Mouse (Mus musculus): ENCODE measurements at regions not wholly inside any gene's neighbourhood (a gene's known extent, or its start where the extent isn't known, plus 50 kb on each side); places are given as distances from the start of the nearest gene placed in this dataset.

GRCm38 (mm10) chr11:52551451-52551850 lies 155.2 kb downstream of the 9530068E07Rik start:
- Histone ChIP-seq H3K4me2 (ENCODE audit: low read length) (no peak overlapping the region), H3K27me3 (ENCODE audit: control insufficient read depth, insufficient read depth, low read length) (no peaks in the 10 kb centered on the region), H3K4me3 (ENCODE audit: control insufficient read depth in 1 of 2, insufficient read depth in 1 of 2, low read depth in 1 of 2, low read length in 2 of 2) (no peak overlapping the region), H3K27ac (replicated peaks in 1 of 2; ENCODE audit: control insufficient read depth in 1 of 2, insufficient read depth in 1 of 2, low read depth in 2 of 2, low read length in 2 of 2) (no peak overlapping the region), H3K36me3 (ENCODE audit: control insufficient read depth, insufficient read depth, low read length) (no peaks in the 10 kb centered on the region), H3K9me3 (ENCODE audit: control insufficient read depth, low read length) (no peaks in the 10 kb centered on the region), H3K9ac (ENCODE audit: low read length) (no peak overlapping the region), H3K4me1 (ENCODE audit: control insufficient read depth in 2 of 2, insufficient read depth in 2 of 2, low read length in 2 of 2) (peaks cover 0 to 2% of the 10 kb centered on the region in 2 experiments; a peak in 1 of 4 replicates)
- no peak for ATAC-seq (ENCODE audit: insufficient number of reproducible peaks, insufficient read depth, low FRiP score, low read depth)
- 71% methylated on average over 5 of the region's 5 CpGs for WGBS

DNA sequence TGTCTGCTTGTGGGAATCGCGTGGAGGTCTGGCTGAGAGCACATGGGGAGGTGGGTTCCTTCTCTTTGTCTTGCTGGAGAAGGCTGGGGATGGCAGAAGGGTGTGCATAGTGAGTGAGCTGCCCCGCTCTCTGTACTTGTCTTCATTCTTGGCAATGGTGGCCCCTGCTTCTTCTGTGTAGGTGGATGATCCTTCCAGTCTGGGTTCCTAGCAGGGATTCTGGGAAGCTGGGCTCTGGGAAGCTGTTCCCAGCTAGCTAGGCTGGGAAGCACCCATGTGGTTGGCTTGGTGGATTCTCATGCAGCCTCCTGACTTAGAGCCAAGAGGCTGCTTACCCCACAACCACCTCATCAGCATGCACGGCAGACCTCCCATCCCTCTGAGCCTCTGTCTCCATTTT lies 156.6 kb downstream of the 9530068E07Rik start:
- 69% methylated on average over 4 of the region's 4 CpGs for WGBS
- Histone ChIP-seq H3K4me1 (ENCODE audit: control insufficient read depth in 2 of 2, insufficient read depth in 2 of 2, low read length in 2 of 2) (peaks cover 0 to 2% of the 10 kb centered on the region in 2 experiments; a peak in 1 of 4 replicates), H3K36me3 (ENCODE audit: control insufficient read depth, insufficient read depth, low read length) (no peaks in the 10 kb centered on the region), H3K4me2 (ENCODE audit: low read length) (no peak overlapping the region), H3K9me3 (ENCODE audit: control insufficient read depth, low read length) (no peaks in the 10 kb centered on the region), H3K27me3 (ENCODE audit: control insufficient read depth, insufficient read depth, low read length) (no peaks in the 10 kb centered on the region), H3K4me3 (ENCODE audit: control insufficient read depth in 1 of 2, insufficient read depth in 1 of 2, low read depth in 1 of 2, low read length in 2 of 2) (no peak overlapping the region), H3K27ac (replicated peaks in 1 of 2; ENCODE audit: control insufficient read depth in 1 of 2, insufficient read depth in 1 of 2, low read depth in 2 of 2, low read length in 2 of 2) (no peak overlapping the region), H3K9ac (ENCODE audit: low read length) (no peak overlapping the region)
- ATAC-seq (ENCODE audit: insufficient number of reproducible peaks, insufficient read depth, low FRiP score, low read depth), result no peak

DNA sequence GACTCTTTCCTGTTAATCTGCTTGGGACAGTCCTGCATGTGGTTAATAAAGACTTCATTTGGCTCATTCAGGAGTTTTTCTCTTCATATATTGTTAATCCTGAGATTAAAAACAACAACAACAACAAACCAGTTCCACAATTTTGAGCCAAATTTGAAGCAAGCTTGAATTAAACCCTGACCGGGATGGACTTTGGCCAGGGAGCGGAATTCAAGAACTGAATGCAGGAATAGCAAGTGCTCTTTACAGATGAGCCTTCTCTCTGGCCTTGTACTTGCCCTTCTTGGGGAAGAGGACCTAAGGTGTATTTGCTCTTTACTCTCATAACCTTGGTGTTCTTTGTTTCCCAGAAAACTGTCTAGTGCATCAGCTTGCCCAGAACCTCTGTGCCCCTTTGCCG lies 161.6 kb downstream of the 9530068E07Rik start:
- no peak overlapping the region for H3K4me3 ChIP-seq (ENCODE audit: control insufficient read depth in 1 of 2, insufficient read depth in 1 of 2, low read depth in 1 of 2, low read length in 2 of 2)
- H3K4me1 ChIP-seq (ENCODE audit: control insufficient read depth in 2 of 2, insufficient read depth in 2 of 2, low read length in 2 of 2), result peaks cover 13 to 17% of the 10 kb centered on the region in 2 experiments
- H3K9me3 ChIP-seq (ENCODE audit: control insufficient read depth, low read length), result no peaks in the 10 kb centered on the region
- ATAC-seq (ENCODE audit: insufficient number of reproducible peaks, insufficient read depth, low FRiP score, low read depth), result no peak
- no peak overlapping the region for H3K4me2 ChIP-seq (ENCODE audit: low read length)
- 94% methylated on average over 3 of the region's 3 CpGs for WGBS
- H3K36me3 ChIP-seq (ENCODE audit: control insufficient read depth, insufficient read depth, low read length), result no peaks in the 10 kb centered on the region
- no peaks in the 10 kb centered on the region for H3K27me3 ChIP-seq (ENCODE audit: control insufficient read depth, insufficient read depth, low read length)
- no peak overlapping the region for H3K27ac ChIP-seq (replicated peaks in 1 of 2; ENCODE audit: control insufficient read depth in 1 of 2, insufficient read depth in 1 of 2, low read depth in 2 of 2, low read length in 2 of 2)
- H3K9ac ChIP-seq (ENCODE audit: low read length), result no peak overlapping the region

- H3K9ac ChIP-seq (ENCODE audit: low read length), result no peak overlapping the region
- WGBS, result 81% methylated on average over 5 of the region's 5 CpGs
- H3K4me2 ChIP-seq (ENCODE audit: low read length), result no peak overlapping the region
- no peak overlapping the region for H3K4me3 ChIP-seq (ENCODE audit: control insufficient read depth in 1 of 2, insufficient read depth in 1 of 2, low read depth in 1 of 2, low read length in 2 of 2)
- H3K36me3 ChIP-seq (ENCODE audit: control insufficient read depth, insufficient read depth, low read length), result no peaks in the 10 kb centered on the region
- no peak overlapping the region for H3K27ac ChIP-seq (replicated peaks in 1 of 2; ENCODE audit: control insufficient read depth in 1 of 2, insufficient read depth in 1 of 2, low read depth in 2 of 2, low read length in 2 of 2)
- H3K27me3 ChIP-seq (ENCODE audit: control insufficient read depth, insufficient read depth, low read length), result no peaks in the 10 kb centered on the region
- H3K9me3 ChIP-seq (ENCODE audit: control insufficient read depth, low read length), result no peaks in the 10 kb centered on the region
- ATAC-seq (ENCODE audit: insufficient number of reproducible peaks, insufficient read depth, low FRiP score, low read depth), result no peak
- peaks cover 13 to 17% of the 10 kb centered on the region in 2 experiments for H3K4me1 ChIP-seq (ENCODE audit: control insufficient read depth in 2 of 2, insufficient read depth in 2 of 2, low read length in 2 of 2)
Observed at GRCm38 (mm10) chr11:52558782-52559181, 162.6 kb downstream of the 9530068E07Rik start.

DNA sequence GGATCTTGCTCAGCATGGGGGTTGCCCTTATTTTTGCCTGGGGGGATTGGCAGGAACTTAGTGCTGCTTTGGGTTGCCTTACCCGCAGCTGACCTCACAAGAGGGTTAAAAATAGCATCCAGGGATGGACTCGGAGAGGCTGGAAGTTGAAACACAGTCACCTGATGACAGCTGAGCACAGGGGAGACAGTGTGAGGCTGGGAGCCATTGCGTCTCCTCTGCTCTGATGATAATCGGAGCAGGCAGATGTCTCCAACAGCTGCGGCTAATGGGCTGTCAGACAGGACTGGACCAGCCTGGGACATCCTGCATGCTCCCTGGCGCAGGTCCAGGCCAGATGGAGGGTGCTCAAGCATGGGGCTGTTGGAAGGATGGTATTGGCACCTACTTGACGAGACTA lies 165.1 kb downstream of the 9530068E07Rik start:
- Histone ChIP-seq H3K4me1 (ENCODE audit: control insufficient read depth in 2 of 2, insufficient read depth in 2 of 2, low read length in 2 of 2) (peaks cover 25 to 32% of the 10 kb centered on the region in 2 experiments), H3K36me3 (ENCODE audit: control insufficient read depth, insufficient read depth, low read length) (no peaks in the 10 kb centered on the region), H3K27ac (replicated peaks in 1 of 2; ENCODE audit: control insufficient read depth in 1 of 2, insufficient read depth in 1 of 2, low read depth in 2 of 2, low read length in 2 of 2) (peak overlapping the region; percentile 68 to 83), H3K27me3 (ENCODE audit: control insufficient read depth, insufficient read depth, low read length) (no peaks in the 10 kb centered on the region), H3K9ac (ENCODE audit: low read length) (no peak overlapping the region), H3K4me2 (ENCODE audit: low read length) (peak overlapping the region; percentile 34), H3K9me3 (ENCODE audit: control insufficient read depth, low read length) (no peaks in the 10 kb centered on the region), H3K4me3 (ENCODE audit: control insufficient read depth in 1 of 2, insufficient read depth in 1 of 2, low read depth in 1 of 2, low read length in 2 of 2) (no peak overlapping the region)
- ATAC-seq (ENCODE audit: insufficient number of reproducible peaks, insufficient read depth, low FRiP score, low read depth), result peak; percentile 57; the same call in 1 of the 2 replicates
- WGBS, result 13% methylated on average over 7 of the region's 7 CpGs

GRCm38 (mm10) chr11:52565457-52565856 lies 169.2 kb downstream of the 9530068E07Rik start:
- Histone ChIP-seq H3K9me3 (ENCODE audit: control insufficient read depth, low read length) (no peaks in the 10 kb centered on the region), H3K27me3 (ENCODE audit: control insufficient read depth, insufficient read depth, low read length) (no peaks in the 10 kb centered on the region), H3K36me3 (ENCODE audit: control insufficient read depth, insufficient read depth, low read length) (no peaks in the 10 kb centered on the region), H3K9ac (ENCODE audit: low read length) (0 out of 2 replicates have a peak overlapping the region, but pooled peaks have one; percentile 11), H3K4me2 (ENCODE audit: low read length) (no peak overlapping the region), H3K4me3 (ENCODE audit: control insufficient read depth in 1 of 2, insufficient read depth in 1 of 2, low read depth in 1 of 2, low read length in 2 of 2) (no peak overlapping the region), H3K4me1 (ENCODE audit: control insufficient read depth in 2 of 2, insufficient read depth in 2 of 2, low read length in 2 of 2) (peaks cover 26 to 40% of the 10 kb centered on the region in 2 experiments), H3K27ac (replicated peaks in 1 of 2; ENCODE audit: control insufficient read depth in 1 of 2, insufficient read depth in 1 of 2, low read depth in 2 of 2, low read length in 2 of 2) (peak overlapping the region; percentile 65 to 75)
- ATAC-seq (ENCODE audit: insufficient number of reproducible peaks, insufficient read depth, low FRiP score, low read depth), result 0 out of 2 replicates have a peak, but pooled peaks have one; percentile 42
- WGBS, result 4% methylated on average over 1 of the region's 1 CpGs

DNA sequence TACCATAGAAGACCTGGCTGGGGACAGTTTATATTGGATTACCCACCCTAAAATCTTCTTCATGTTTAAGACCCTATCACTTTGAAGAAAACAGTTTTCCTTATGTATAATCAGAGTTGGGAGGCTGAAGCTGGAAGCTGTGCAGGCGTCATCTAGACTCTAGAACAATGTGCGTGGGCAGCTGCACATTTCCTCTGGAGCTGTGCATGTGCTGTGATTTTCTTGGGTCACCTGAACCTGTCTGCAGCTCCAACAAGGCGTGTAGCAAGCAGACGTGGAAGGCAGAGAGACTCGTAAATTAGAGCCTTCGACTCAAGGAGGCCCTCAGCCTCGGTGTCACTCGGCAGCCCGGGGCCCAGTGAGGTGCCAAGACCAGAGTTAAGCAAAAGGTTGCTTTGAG lies 169.8 kb downstream of the 9530068E07Rik start:
- no peak overlapping the region for H3K9ac ChIP-seq (ENCODE audit: low read length)
- no peaks in the 10 kb centered on the region for H3K27me3 ChIP-seq (ENCODE audit: control insufficient read depth, insufficient read depth, low read length)
- peak overlapping the region; percentile 65 to 75 for H3K27ac ChIP-seq (replicated peaks in 1 of 2; ENCODE audit: control insufficient read depth in 1 of 2, insufficient read depth in 1 of 2, low read depth in 2 of 2, low read length in 2 of 2)
- 59% methylated on average over 9 of the region's 9 CpGs for WGBS
- H3K9me3 ChIP-seq (ENCODE audit: control insufficient read depth, low read length), result no peaks in the 10 kb centered on the region
- no peak overlapping the region for H3K4me2 ChIP-seq (ENCODE audit: low read length)
- H3K4me1 ChIP-seq (ENCODE audit: control insufficient read depth in 2 of 2, insufficient read depth in 2 of 2, low read length in 2 of 2), result peaks cover 23 to 34% of the 10 kb centered on the region in 2 experiments
- no peaks in the 10 kb centered on the region for H3K36me3 ChIP-seq (ENCODE audit: control insufficient read depth, insufficient read depth, low read length)
- no peak for ATAC-seq (ENCODE audit: insufficient number of reproducible peaks, insufficient read depth, low FRiP score, low read depth)
- no peak overlapping the region for H3K4me3 ChIP-seq (ENCODE audit: control insufficient read depth in 1 of 2, insufficient read depth in 1 of 2, low read depth in 1 of 2, low read length in 2 of 2)
